Comparison of ENCODE assay signal across 8 mouse cellular contexts in genomic region chr10:93261981-93262499, GRCm38 (mm10). TPM values are rescaled to one million over a fixed set of nuclear protein-coding genes. Genes with fewer than 3 reads are reported as not detected.
DNase-seq lines count a peak whose midpoint lies in the region; ATAC-seq and TF ChIP-seq lines count a peak whose summit lies in the region.

No protein-coding gene starts in this region.

- peak; percentile 62; the same call in 1 of the 2 replicates for ATAC-seq in forebrain, embryonic 12.5 days (ENCODE audit: low FRiP score)
- peak; percentile 46 for ATAC-seq in megakaryocyte-erythroid progenitor cell, adult 5-6 weeks (replicated peaks; ENCODE audit: low FRiP score, low TSS enrichment, poor library complexity, severe bottlenecking)

- H3K36me3 ChIP-seq in spleen, adult 2 months (ENCODE audit: control insufficient read depth, insufficient read depth, low read length) = peaks cover 17% of the 10 kb centered on the region
- H3K36me3 ChIP-seq in forebrain, embryonic 12.5 days (replicated peaks) = no peaks in the 10 kb centered on the region

- H3K27me3 ChIP-seq in spleen, adult 2 months (ENCODE audit: control insufficient read depth, insufficient read depth, low read length) = no peaks in the 10 kb centered on the region
- no peaks in the 10 kb centered on the region for H3K27me3 ChIP-seq in forebrain, embryonic 12.5 days

- H3K9ac ChIP-seq in forebrain, embryonic 12.5 days = peak overlapping the region; percentile 29; the same call in 1 of the 2 replicates

- H3K27ac ChIP-seq in spleen, adult 2 months (ENCODE audit: insufficient read depth, low read length) = peak overlapping the region; percentile 58; the same call in 1 of the 2 replicates
- H3K27ac ChIP-seq in forebrain, embryonic 12.5 days = peak overlapping the region; percentile 48

- H3K9me3 ChIP-seq in forebrain, embryonic 12.5 days = no peaks in the 10 kb centered on the region

- H3K4me3 ChIP-seq in spleen, adult 2 months (ENCODE audit: extremely low read depth, insufficient read depth, insufficient read length) = no peak overlapping the region
- H3K4me3 ChIP-seq in forebrain, embryonic 12.5 days (replicated peaks) = peak overlapping the region; percentile 7; the same call in 1 of the 2 replicates

- H3K4me1 ChIP-seq in spleen, adult 2 months (ENCODE audit: control insufficient read depth, insufficient read depth, insufficient read length) = peaks cover 13% of the 10 kb centered on the region; the same call in 1 of the 2 replicates
- peaks cover 45% of the 10 kb centered on the region for H3K4me1 ChIP-seq in forebrain, embryonic 12.5 days

- TF ChIP-seq POLR2A in spleen, adult 2 months (IDR thresholded peaks at IDR 0.05; ENCODE audit: low read depth, low read length) = no peak

- 58% methylated on average over 15 of the region's 15 CpGs for WGBS in spleen, adult 2 months
- WGBS in forebrain, embryonic 12.5 days = 12% methylated on average over 15 of the region's 15 CpGs

- no peak for DNase-seq in spleen, adult 2 months (ENCODE audit: low read depth in 1 of 2, low spot score in 2 of 2)
- no peak for DNase-seq in spleen, postnatal 36 days (ENCODE audit: low spot score in 2 of 2)
- peak; percentile 57 for DNase-seq in kidney, postnatal 10 days
- no peak for DNase-seq in adrenal gland, adult 8-10 months
- no peak for DNase-seq in spleen, postnatal 4 days (ENCODE audit: low spot score in 2 of 2)
- DNase-seq in spleen, adult 12 weeks (ENCODE audit: low spot score) = no peak

- no peak for TF ChIP-seq CTCF in spleen, adult 2 months (IDR thresholded peaks at IDR 0.05; ENCODE audit: extremely low read depth, insufficient read depth, insufficient read length, insufficient replicate concordance)

- peak overlapping the region; percentile 38 for H3K4me2 ChIP-seq in forebrain, embryonic 12.5 days

RNA-seq across cellular contexts. Expression of gene Elk3, which starts 48.9 kb away (rescaled TPM):
- polyA plus RNA-seq in spleen, adult 2 months (2012; rRNA removed) = 37.4 and 48.6 TPM in 2 replicates
- polyA plus RNA-seq in forebrain, embryonic 12.5 days (2016; fragmentation: Nextera tagmentation; extraction: Ambion mirVana) = 11.5 and 12.6 TPM in 2 replicates
- 8.7 and 8.9 TPM in 2 replicates for total RNA-seq in megakaryocyte-erythroid progenitor cell, adult 5-6 weeks (2014; fragmentation: Nextera tagmentation)
- 6.8 and 7.2 TPM in 2 replicates for total RNA-seq in megakaryocyte-erythroid progenitor cell, adult 5-6 weeks (2017)
- 10 to 100 TPM; 32.3 to 51.1 (median 46.1) TPM for total RNA-seq in adrenal gland, adult 8-10 months (2022)
